Mouse (Mus musculus) G1E-ER4 (cell line): ENCODE results near the gene Klk9. TPM values are rescaled to one million over a fixed set of nuclear protein-coding genes. Genes with fewer than 3 reads are reported as not detected.

Experiments
- GATA1 ChIP-seq: IDR thresholded peaks from one replicate; pipeline ENCODE4 v1.8.0; 2012; ENCODE audit warnings: low read length, inconsistent platforms
- polyA plus RNA-seq: library from polyadenylated mRNA; stranded (reverse); fragments of >175 nt; gene quantifications from 2 replicates; pipeline ENCODE4 v1.2.3, GENCODE M21; 2012

The Klk9 gene
- polyA plus RNA-seq, 1 experiment: not detected

GRCm38 (mm10) chr7:43829006-43829405 is 37.3 kb downstream of the Klk9 start:
- no peak for TF ChIP-seq GATA1

- TF ChIP-seq GATA1: no peak
Observed at GRCm38 (mm10) chr7:43841701-43842100, 50.0 kb downstream of the Klk9 start, which contains the start of gene Klk5. TSS of gene Klk5 (plus strand) at chr7:43841971.

- no peak for TF ChIP-seq GATA1
Observed at GRCm38 (mm10) chr7:43843801-43844200, 52.1 kb downstream of the Klk9 start.

Other genes starting within 250 kb of the Klk9 start
- gene Cd33, start 247.5 kb upstream of the Klk9 start, polyA plus RNA-seq: not detected in 2 replicates
- 0.09 and 0.15 TPM in 2 replicates for gene Zfp658, start 229.6 kb upstream of the Klk9 start, polyA plus RNA-seq
- gene Zfp719, start 212.3 kb upstream of the Klk9 start, polyA plus RNA-seq: 0.09 and 0.12 TPM in 2 replicates
- not detected in 2 replicates for gene Zfp819, start 184.7 kb upstream of the Klk9 start, polyA plus RNA-seq
- not detected in 2 replicates for gene Ceacam18, start 157.2 kb upstream of the Klk9 start, polyA plus RNA-seq
- not detected in 2 replicates for gene Siglece, start 131.7 kb upstream of the Klk9 start, polyA plus RNA-seq
- gene Ctu1, start 119.9 kb upstream of the Klk9 start, polyA plus RNA-seq: 25.2 and 33.9 TPM in 2 replicates
- not detected in 2 replicates for gene Klk14, start 101.5 kb upstream of the Klk9 start, polyA plus RNA-seq
- gene Klk13, start 79.3 kb upstream of the Klk9 start, polyA plus RNA-seq: not detected in 2 replicates
- not detected in 2 replicates for gene Klk12, start 23.0 kb upstream of the Klk9 start, polyA plus RNA-seq
- not detected in 2 replicates for gene Klk11, start 17.3 kb upstream of the Klk9 start, polyA plus RNA-seq
- gene Klk10, start 10.9 kb upstream of the Klk9 start, polyA plus RNA-seq: not detected in 2 replicates
- gene Klk8, start 5.7 kb downstream of the Klk9 start, polyA plus RNA-seq: not detected in 2 replicates
- not detected in 2 replicates for gene Klk7, start 19.4 kb downstream of the Klk9 start, polyA plus RNA-seq
- gene Klk6, start 32.6 kb downstream of the Klk9 start, polyA plus RNA-seq: not detected in 2 replicates
- not detected in 2 replicates for gene Klk5, start 50.1 kb downstream of the Klk9 start, polyA plus RNA-seq
- not detected in 2 replicates for gene Klk4, start 89.3 kb downstream of the Klk9 start, polyA plus RNA-seq
- gene Klk15, start 141.8 kb downstream of the Klk9 start, polyA plus RNA-seq: not detected in 2 replicates
- not detected in 2 replicates for gene Klk1b8, start 158.8 kb downstream of the Klk9 start, polyA plus RNA-seq
- not detected in 2 replicates for gene Klk1b1, start 174.9 kb downstream of the Klk9 start, polyA plus RNA-seq
- not detected in 2 replicates for gene Klk1b9, start 184.2 kb downstream of the Klk9 start, polyA plus RNA-seq
- gene Klk1b11, start 204.0 kb downstream of the Klk9 start, polyA plus RNA-seq: not detected in 2 replicates
- gene Klk1b26, start 220.3 kb downstream of the Klk9 start, polyA plus RNA-seq: not detected in 2 replicates